Mouse (Mus musculus) small intestine, adult 2 months (tissue): ENCODE results near the gene Gpr161.

Experiments
- CTCF ChIP-seq: fragments of 200-500 bp; IDR thresholded peaks from 2 replicates; pipeline ENCODE4 v1.5.1; 2012; ENCODE audit warnings: low read depth, mild to moderate bottlenecking, control low read depth, inconsistent platforms, low read length, moderate library complexity, mixed read lengths; ENCODE audit not compliant: insufficient replicate concordance, insufficient read length; ENCODE audit errors: extremely low read depth
- POLR2A ChIP-seq: fragments of 200-500 bp; IDR thresholded peaks from 2 replicates; pipeline ENCODE4 v1.6.1; 2012; ENCODE audit warnings: low read depth, mild to moderate bottlenecking, control low read depth, inconsistent platforms, low read length, moderate library complexity

DNA sequence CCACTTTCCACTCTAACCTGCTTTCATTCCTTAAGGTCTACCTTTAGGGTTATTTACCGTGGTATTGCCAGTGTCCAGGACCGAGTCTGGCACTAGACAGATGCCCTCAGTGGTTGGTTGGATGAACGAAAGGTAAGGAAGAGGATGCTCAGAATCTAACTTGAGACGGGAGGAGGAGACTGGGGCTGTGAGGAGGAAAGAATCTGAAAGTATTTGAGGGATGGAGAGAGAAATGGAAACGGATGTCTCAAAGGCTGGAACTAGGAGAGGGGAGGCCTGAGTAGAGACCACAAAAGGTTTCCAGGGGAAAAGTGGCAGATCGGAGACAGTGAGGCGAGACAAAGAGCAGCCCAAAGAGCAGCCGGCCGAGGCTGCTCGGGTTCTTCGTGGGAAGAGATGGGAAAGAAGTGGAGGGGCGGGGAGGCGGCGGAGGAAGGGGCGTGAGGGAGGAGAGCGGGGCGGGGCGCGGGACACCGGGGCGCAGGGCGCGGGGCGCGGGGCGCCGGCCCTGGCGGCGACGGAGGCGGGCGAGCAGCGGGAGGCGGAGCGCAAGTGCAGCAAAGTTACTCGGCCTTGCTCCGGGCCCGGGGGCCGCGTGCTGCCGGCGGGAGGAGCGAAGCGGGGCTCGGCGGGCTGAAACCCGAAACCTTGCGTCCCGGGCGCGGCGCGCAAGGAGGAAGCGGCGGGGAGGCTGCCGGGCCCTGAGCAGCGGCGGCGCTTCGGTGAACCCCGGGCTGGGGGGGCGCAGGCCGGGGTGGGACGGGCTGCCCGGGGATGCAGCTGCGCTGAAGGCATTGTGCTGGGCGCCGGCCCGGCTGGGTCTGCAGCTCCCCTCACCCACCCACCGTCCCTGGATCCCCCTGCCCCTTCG, 14.0 kb upstream of the Gpr161 start:
- TF ChIP-seq CTCF = no peak
- TF ChIP-seq POLR2A = no peak; the same call in 1 of the 2 replicates
